Mouse (Mus musculus) gastrocnemius, adult 8-10 months (tissue): ENCODE measurements at regions not wholly inside any gene's neighbourhood (a gene's known extent, or its start where the extent isn't known, plus 50 kb on each side); places are given as distances from the start of the nearest gene placed in this dataset.

ENCODE experiments used
- DNase-seq, 2 experiments: peaks; one replicate each; pipeline ENCODE4 v3.0.0; 2022; ENCODE audit warnings: low spot score in 2 of 2

- DNase-seq = peak; percentile 15 to 26
These were observed 171.2 kb upstream of the Zpld1 start for GRCm38 (mm10) chr16:55468833-55469458.

- DNase-seq = no peak
These were observed 162.7 kb upstream of the Zpld1 start for GRCm38 (mm10) chr16:55460519-55460918.

GRCm38 (mm10) chr16:55447581-55447980 lies 149.8 kb upstream of the Zpld1 start:
- DNase-seq = no peak

GRCm38 (mm10) chr16:55442821-55443581 lies 145.2 kb upstream of the Zpld1 start:
- DNase-seq = no peak

- no peak for DNase-seq
These were observed 137.6 kb upstream of the Zpld1 start for GRCm38 (mm10) chr16:55435139-55435968.

GRCm38 (mm10) chr16:55421569-55422342 lies 124.0 kb upstream of the Zpld1 start:
- no peak for DNase-seq

- no peak for DNase-seq
These were observed 123.2 kb upstream of the Zpld1 start for GRCm38 (mm10) chr16:55420876-55421568.

- DNase-seq = no peak
These were observed 121.1 kb upstream of the Zpld1 start for GRCm38 (mm10) chr16:55418871-55419270.

GRCm38 (mm10) chr16:55400818-55401217 lies 103.0 kb upstream of the Zpld1 start:
- DNase-seq = no peak

GRCm38 (mm10) chr16:55394864-55395263 lies 97.1 kb upstream of the Zpld1 start:
- no peak for DNase-seq

- DNase-seq = no peak
These were observed 92.6 kb upstream of the Zpld1 start for GRCm38 (mm10) chr16:55390400-55390799.

- DNase-seq = no peak
These were observed 82.2 kb upstream of the Zpld1 start for GRCm38 (mm10) chr16:55379996-55380395.

GRCm38 (mm10) chr16:55379189-55379588 lies 81.4 kb upstream of the Zpld1 start:
- no peak for DNase-seq

GRCm38 (mm10) chr16:55378701-55379100 lies 80.9 kb upstream of the Zpld1 start:
- no peak for DNase-seq

GRCm38 (mm10) chr16:55375922-55376321 lies 78.1 kb upstream of the Zpld1 start:
- no peak for DNase-seq

GRCm38 (mm10) chr16:55357686-55358085 lies 59.9 kb upstream of the Zpld1 start:
- no peak for DNase-seq

GRCm38 (mm10) chr16:55356097-55356496 lies 58.3 kb upstream of the Zpld1 start:
- no peak for DNase-seq
